Mouse (Mus musculus) heart, adult 2 months (tissue): ENCODE data around the gene Csrp1.

Experiments used
- CTCF ChIP-seq: fragments of 200-600 bp; IDR thresholded peaks from 2 replicates; pipeline ENCODE4 v1.8.1; 2022; ENCODE audit warnings: antibody characterized with exemption, mild to moderate bottlenecking, moderate library complexity
- EP300 ChIP-seq: fragments of 200-500 bp; IDR thresholded peaks from 2 replicates; pipeline ENCODE4 v1.6.1; 2011; ENCODE audit warnings: low read depth, low read length, control low read depth; ENCODE audit not compliant: insufficient read depth
- POLR2A ChIP-seq: fragments of 200-500 bp; IDR thresholded peaks from 2 replicates; pipeline ENCODE4 v1.6.1; 2011; ENCODE audit warnings: mild to moderate bottlenecking, low read depth, low read length, control low read depth; ENCODE audit not compliant: insufficient read depth

DNA sequence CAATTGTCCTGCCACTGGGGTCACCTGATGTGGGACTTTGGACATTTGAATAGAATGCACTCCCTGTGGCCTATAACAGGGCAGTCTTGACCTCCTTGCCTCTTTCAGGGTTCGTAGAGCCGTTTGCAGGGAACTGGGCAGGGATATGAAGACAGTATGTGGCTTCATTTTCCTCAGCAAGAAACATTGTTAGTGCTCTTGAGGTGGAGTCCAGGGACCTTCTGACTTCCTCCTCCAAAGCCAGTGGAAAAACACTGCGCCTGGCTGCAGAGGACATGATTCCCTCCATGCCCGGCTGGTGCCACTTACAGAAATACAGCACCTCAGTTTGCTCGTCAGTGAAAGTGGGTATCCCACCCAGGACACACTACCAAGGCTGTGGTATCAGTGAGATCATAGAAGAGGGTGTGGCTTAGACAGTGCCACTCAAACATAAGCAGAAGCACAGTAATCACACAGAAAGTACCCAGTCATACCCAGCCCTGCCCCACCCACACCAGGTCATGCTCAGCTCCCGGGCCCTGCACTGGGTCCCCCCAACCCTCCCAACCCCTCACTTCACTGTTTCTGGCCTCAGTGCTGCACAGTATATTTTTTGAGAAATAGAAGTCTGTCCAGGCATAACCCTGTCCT is 29.0 kb upstream of the Csrp1 start:
- TF ChIP-seq CTCF (no peak), POLR2A (no peak), EP300 (no peak)
